Mouse (Mus musculus) thymus, postnatal 36 days (tissue): ENCODE data around the gene Pagr1a.
A peak's percentile ranks its signal among the peaks of the same experiment; 100 is the strongest.

Experiments
- DNase-seq, 2 experiments: peaks; one replicate each; pipeline ENCODE4 v3.0.0; 2022; ENCODE audit warnings: mixed read lengths in 2 of 2

Pagr1a gene

GRCm38 (mm10) chr7:127020901-127021562 lies 3.9 kb upstream of the Pagr1a start, which contains the start of the genes Gm42742 and Prrt2:
TSS of gene Gm42742 (minus strand) at chr7:127021097.
TSS of gene Prrt2 (minus strand) at chr7:127021211.
- DNase-seq = peak; percentile 73 to 84

DNA sequence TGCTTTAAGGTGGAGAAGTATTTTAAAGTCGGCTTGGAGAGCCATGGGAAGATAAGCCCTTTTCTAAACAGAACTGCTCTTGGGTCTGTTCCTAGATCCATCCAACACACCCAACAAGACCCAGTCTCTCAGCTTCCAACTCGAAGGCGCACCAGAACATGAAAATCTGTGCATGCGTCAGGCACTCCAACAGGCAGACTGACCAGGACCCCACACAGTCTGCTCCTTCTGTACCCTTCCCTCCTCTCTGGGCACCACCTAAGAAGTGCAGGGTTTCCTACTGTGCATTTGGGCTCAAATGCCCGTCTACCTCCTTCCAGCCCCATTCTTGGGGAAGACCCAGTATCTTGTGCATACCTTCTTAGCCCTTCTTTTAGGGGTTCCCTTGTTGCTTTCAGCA lies 3.3 kb upstream of the Pagr1a start:
- no peak for DNase-seq

DNA sequence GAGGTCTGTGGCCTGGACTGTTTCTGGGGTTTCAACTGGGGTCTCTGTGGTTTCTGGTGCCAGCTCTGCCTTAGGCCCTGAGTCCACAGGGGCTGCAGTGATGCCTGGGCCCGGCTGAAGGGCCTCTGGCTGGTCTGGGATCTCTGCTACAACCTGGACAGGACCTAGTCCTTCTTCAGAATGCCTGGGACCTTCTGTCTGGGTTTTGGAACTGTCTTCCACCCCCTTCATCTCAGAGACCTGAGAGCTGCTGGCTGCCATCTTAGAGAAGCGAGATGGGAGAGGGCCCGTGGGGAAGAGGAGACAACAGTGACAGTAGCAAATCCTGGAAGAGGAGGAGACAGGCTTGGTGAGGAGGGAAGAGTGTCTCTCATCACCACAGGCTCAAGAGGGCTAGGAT lies 2.9 kb upstream of the Pagr1a start:
- DNase-seq = no peak

DNA sequence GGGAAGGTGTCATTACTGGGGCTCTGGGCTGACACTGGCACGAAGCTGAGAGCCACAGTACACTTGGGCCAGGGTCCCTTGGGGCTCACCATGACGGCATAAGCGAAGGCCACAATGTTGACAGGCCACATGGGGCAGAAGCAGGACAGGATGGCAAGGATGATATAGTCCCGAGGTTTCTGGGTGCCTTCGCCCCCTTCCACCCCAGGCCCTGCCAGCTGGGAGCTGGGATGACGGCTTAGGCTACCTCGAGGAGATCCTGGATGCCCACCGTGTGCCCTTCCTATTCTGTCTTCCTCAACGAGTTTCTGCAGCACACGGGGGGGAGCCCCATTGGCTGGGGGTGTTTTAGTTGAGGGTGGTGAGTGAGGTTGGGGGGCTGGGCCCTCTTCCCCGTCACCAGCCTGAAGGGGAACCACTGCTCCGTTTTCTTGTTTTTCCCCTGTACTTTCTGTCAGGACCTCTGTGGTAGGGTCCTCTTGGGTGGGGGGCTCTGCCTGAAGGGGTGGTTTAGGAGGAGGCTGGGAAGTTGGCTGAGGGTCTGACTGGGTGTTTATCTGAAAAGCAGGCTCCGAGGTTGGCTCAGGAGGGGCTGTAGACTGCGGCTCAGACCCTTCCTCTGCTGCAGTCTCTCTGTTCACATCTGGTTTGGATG lies 2.3 kb upstream of the Pagr1a start:
- DNase-seq = no peak

GRCm38 (mm10) chr7:127018416-127019305 lies 1.5 kb upstream of the Pagr1a start:
- peak in 1 of 2 experiments; percentile 36 for DNase-seq

GRCm38 (mm10) chr7:127017950-127018345 lies 796 bp upstream of the Pagr1a start:
- no peak for DNase-seq

DNA sequence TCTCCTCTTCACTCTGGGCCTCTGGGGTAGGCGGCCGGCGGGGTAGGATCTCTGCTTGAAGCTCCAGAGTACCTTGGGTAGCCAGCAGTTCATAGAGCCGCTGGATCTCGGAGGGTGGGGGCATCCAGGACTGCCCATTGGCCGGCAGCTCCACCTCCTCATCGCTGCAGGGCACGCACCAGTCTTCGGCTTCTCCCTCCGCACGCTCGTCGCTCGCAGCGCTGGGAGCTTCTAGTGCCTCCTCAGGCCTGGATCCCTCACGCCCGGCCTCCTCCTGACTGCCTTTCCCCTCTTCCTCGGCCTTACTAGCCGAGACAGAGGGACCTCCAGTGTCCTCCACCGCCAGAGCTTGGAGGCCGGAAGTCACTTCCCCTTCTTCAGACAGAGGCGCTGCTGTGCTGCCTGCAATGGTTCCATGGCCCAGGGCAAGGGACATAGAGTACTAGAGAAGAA lies 640 bp downstream of the Pagr1a start:
- DNase-seq = no peak

- no peak for DNase-seq
Observed at GRCm38 (mm10) chr7:127016481-127016485, 869 bp downstream of the Pagr1a start, which contains the start of gene Pagr1b. TSS of gene Pagr1b (minus strand) at chr7:127016484.

DNA sequence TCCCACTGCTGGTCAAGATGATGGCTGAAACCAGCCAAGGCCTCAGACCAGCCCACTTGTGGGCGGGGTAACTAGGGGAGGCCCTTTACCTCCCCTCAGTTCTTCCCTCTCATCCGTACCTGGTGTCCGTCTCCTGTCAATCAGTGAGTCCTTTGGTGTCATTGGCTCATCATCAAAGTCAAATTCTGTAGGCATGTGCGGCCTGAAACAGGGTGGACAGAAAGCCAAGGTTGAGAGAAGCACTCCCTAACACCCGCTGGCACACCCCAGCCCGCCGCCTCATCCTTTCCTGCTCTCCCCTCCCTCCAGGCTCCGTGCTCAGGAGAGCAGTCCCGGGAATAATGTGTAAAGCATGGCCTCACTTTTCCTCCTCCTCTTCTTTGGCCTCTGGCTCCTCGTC lies 1.1 kb downstream of the Pagr1a start:
- peak in 1 of 2 experiments; percentile 51 for DNase-seq

- no peak for DNase-seq
Observed at GRCm38 (mm10) chr7:127014993-127015392, 2.2 kb downstream of the Pagr1a start.

DNA sequence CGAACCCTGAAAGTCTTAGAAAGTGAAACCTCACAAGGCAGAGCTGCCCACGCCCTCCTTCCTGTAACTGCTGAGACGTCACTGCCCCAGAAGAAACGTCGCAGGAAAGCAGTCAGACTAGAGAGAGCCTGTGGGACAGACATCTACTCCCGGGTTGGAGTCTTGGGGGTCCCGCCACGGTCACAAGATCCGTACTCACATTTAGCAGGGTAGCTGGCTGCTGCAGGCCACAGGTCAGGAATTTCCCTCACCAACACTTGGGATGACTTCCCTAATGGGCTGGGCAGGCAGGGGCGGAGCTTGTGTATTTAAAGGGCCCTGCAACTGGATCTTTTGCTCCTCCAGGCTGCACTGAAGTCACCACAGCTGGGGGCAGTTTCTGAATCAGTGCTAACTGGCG lies 2.8 kb downstream of the Pagr1a start, which contains the start of gene Mvp:
Mvp (minus strand) TSS at position 302 of the 400 bp plus-strand sequence.
- peak; percentile 64 to 65 for DNase-seq

DNA sequence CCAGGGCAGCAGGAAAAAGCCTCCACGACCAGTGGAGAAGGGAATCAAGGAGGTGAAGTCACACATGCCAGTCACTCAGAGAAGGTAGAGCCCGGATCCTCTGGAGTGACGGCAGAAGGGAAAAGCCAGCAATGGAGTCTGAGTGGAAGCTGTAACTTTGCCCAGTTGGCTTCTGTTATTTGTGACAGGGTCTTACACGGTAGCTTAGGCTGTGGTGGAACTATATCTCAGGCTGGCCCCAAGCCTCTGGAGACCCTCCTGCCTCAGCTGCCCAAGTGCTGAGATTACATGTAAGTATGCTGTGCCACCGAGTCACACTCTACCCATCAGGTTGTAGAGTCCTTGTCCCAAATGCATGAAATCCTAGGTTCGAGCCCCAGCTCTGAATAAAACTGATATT lies 3.8 kb downstream of the Pagr1a start:
- no peak for DNase-seq

DNA sequence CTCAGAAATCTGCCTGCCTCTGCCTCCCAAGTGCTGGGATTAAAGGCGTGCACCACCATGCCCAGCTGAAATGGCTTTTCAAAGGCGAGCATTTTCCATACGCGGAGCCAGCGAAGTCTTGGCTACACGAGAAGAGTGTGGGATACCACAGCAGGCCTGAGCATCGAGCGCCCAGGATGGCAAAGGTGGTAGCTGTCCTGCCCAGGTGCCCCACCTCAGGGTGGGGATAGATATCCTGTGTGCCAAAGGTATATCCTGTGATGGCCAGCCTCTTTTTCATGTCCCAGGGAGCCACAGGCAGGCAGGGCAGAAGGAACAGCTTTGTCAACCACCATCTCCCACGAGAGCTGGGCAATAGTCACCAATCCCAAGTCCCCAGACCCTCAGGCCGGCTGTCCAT lies 4.3 kb downstream of the Pagr1a start:
- no peak for DNase-seq

DNA sequence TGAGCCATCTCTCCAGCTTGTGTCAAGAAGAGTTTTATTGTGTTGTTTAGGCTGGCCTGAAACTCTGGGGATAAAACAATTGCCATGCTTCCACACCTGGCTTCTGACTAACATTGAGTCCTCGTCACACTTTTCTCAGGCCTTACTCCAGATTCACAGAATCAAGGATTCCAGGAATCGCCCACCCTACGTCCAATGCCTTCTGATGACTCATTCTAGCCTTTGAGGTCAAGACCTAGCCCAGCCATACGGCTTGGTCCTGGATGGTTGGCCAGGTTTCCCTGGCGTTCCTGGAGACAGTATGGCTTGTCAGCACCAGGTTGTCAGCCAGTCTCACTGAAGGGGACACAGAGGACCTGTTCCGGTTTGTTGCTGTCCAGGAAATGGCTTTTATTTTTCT lies 4.8 kb downstream of the Pagr1a start:
- DNase-seq = no peak

- DNase-seq = no peak
Observed at GRCm38 (mm10) chr7:127011717-127012116, 5.4 kb downstream of the Pagr1a start.

DNA sequence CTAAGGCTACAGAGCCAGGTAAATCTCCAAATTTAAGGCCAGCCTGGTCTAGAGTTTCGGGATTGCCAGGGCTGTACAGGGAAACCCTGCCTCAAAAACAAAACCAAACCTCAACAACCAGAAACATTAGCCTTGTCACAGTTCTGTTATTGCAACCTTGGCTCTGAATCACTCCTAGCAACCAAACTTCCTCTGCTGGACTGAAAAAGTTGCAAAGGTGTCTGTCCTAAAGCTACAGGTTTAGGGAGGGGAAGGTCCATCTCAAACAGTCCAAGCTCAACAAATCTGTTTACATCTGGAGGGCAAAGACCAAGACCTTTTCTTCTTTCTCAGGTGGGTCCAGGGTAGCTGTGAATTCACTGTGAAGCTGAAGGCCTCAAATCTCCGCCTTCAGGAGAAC lies 6.1 kb downstream of the Pagr1a start:
- no peak for DNase-seq

DNA sequence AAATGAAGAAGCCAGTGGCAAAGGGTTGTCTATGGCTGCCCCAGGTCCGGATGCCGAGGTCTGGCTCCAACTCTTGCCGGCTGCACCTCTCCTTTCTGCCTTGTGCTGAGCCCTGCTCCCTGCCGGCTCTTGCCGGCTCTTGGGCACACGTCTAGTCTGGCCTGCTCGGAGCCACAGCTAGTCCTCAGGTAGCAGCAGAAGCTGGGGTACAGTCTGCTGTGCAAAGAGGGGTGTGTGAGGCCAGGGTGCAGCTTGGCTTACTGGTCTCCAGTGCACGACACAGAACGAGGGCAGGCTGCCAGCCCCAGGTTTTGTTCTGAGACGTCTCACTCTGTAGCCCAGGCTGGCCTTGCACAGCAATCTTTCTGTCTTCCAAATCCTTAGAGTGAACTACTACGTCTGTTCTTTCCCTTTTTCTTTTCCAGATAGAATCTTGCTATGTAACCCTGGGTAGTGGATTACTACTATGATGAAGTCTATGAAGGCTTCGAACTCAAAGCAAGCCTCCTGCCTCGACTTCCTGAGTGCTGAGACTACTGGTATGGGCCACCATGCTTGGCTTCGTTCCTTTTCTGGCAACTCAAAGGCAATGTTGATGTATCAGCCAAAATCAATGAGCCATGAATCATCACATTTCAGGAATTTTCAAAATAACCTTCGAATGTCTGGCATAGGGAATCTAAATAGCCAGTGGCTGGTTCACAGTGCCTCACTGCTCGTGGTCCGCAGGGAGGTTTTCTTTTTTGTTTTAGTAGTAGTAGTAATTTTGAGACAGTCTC lies 7.7 kb downstream of the Pagr1a start:
- DNase-seq = no peak

GRCm38 (mm10) chr7:127008239-127009019 lies 8.7 kb downstream of the Pagr1a start:
- no peak for DNase-seq

DNA sequence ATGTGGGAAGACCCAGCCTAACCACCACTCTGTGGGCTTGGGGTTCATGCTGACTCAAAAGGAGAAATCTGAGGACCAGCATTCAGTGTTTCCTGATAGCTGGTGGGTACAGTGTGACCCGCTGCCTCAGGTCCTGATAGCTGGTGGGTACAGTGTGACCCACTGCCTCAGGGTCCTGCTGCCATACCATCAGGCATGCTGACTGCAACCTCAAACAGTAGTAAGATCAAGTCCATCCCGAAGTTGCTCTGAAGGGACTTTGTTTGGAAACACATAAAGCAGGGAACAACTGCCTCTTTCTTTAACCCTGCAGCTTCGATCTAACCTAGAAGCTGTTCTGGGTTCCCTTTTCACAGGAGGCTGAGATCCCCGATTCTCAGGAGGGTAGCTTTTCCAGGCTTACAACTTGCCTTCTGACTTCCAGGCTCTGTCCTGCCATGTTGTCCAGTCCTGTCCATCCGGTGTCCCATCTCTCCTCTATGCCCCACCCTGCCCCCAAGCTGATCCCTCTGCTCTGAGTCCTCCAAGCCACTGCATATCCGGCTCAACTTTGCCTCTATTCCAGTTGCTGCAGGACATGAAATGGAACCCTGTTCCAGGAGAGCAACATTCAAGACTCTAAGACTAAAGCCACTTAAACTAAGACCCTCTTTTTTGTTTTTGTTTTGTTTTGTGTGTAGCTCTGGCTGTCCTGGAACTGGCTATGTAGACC lies 9.7 kb downstream of the Pagr1a start:
- DNase-seq = no peak

DNA sequence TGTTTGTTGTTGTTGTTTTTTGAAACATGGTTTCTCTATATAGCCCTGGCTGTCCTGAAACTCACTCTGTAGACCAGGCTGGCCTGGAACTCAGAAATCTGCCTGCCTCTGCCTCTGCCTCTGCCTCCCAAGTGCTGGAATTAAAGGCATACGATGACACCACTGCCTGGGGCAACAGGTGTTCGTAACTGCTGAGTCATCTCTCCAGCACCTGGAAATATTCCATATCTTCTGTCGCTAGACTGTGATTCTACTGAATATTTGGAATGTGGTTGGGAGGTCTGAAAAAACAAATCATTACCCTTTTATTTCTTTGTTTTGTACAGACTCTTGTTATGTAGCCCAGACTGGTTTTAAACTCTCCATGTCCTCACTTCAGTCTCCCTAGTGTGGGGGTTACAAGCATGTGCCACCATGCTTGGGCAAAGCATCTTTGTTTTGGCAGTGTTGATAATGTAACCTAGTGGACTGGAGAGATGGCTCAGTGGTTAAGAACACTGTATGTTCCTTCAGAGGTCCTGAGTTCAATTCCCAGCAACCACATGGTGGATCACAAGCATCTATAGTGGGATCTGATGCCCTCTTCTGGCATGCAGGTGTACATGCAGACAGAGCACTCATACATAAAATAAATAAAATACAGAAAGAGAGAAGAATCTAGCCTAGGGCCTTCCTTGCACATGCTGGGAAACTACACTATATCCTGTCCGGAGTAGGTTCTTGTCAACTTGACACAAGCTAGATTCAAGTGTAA lies 12.9 kb downstream of the Pagr1a start:
- no peak for DNase-seq

DNA sequence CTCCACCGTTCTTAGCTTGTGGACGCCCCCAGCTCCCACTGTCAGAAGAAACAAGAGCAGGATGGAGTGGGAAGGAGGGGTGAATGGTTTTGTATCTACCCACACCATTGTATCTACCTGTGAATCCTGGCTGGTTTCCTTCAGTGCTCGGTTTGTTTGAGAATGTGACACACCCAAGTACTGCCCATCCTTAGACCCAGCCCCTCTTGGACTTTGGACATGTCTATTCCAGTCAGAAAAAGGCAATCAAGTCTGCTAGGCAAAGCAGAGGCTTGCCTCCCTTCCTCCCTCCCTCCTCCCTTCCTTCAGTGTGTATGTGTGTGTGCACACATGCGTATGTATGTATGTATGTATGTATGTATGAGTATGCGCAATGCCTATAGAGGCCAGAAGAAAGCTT lies 13.5 kb downstream of the Pagr1a start:
- no peak for DNase-seq
